Mouse (Mus musculus): ENCODE measurements around the gene Acox1.

The Acox1 gene

DNA sequence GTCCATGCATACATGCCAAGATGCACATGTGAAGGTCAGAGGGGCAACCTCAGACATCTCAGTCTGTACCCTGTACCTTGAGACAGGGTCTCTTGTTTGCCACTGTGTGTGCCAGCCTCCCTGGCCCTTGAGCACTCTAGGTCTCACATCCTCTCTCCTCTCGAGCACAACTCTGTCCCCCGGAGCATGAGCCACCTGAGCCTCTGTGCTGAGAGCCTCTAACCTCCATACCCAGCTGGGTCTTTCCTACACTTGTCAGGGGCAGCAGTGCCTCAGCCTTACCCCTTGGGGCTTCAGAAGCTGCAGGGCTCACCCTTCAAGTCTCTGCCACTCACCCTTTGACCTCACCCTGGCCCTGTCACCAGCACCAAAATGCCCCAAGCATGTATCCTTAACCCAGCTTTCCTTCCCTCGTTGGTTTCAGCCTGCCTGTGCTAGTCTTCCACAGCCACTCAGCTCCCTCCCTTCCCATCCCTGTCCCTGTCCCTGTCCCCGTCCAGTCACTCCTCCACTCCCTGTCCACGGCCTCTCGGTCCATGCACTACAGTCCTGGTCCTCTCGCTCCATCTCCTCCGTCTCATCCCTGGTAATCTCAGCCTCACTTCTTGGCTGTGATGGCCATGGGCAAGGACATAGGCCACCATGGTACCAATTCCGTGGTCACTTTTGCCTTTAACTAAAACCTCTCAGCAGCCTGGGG lies 69.6 kb downstream of the Acox1 start:
- DNase-seq = no peak

DNA sequence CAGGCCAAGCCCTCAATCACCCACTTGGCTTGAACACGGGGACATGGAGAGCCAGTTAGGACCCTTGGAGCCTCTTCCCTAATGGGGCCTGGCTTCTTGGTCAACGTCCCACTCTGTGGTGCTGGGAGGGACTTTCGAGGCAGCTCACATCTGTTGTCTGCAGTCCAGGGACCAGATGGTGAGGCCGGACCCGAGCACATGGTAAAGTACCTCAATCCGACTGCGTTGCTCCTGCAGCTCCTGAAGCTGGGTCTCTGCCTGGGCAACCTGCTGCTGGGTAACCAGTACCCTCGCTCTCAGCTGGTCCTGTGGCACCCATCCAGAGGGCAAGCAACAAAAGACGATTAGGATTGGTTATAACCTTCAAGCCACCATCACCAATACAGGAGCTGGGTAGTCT lies 70.9 kb downstream of the Acox1 start:
- DNase-seq = peak in 1 of 2 experiments; percentile 65

GRCm38 (mm10) chr11:116127156-116127980 lies 71.5 kb downstream of the Acox1 start, which contains the start of gene Trim47:
Gene Trim47 (minus strand): TSS chr11:116127210.
- peak; percentile 87 to 95 for DNase-seq

DNA sequence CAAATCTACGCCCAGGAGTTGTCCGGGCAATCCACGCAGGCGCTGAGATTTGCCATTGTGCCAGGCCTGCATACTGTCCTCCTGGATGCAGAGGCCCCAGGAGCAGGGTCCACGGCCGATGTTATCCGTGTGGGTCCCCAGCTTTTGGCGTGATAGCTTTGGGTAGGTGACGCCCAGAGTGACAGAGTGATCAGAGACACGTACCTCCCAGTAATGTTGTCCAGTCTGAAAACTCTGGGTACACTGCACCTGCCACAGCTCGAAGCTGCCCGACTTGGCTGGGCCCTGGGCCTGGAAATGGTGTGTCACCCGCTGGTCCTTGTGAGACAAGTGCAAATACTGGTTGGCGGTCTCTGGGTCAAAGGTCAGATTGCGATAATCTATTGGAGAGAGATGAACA lies 72.6 kb downstream of the Acox1 start:
- no peak for DNase-seq
